ENCODE assay signal across 8 mouse cellular contexts in the genomic region with DNA sequence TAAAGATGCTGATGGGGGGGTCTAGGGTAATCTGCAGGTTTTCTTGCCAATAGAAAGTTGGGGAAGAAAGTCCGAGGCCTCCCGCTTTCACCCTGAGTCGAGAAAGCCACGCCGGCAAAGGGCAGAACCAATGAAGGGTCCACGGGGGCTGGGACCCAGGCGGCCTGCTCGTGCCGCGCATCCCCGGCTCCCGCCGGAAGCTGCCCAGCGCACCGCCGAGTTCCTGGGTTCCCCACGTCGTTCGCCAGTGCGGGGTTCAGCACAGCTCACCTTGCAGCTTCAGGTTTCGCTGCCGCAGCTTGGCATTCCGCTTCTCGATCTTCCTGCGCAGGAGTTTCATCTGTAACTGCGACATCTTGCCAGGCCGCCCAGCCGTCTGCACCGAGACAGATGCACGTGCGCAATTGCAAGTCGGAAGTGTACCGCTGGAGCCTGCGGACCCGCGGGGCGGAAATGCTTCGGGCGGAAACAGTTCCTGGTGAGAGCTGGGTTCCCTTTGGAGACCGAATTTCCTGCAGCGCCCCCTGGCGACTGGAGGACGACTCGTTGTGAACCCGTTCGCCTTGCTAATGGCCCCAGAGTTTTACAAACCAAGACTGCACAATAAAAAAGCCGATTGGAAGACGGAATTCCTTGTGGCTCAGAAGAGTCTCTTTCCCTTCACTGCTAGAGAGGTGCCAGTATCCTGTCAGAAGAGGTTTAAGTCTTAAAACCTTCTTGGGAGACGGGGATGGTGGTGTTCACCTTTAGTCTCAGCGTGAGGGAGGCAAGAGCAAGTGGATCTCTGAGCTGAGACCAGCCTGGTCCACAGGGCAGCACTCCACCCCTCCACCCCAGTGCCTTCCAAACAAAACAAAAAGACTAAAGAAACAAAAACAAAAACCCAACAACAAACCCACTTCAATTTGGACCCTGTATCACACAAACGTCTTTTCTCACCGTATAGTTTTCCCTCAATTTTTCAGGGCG. TPM values are rescaled to one million over a fixed set of nuclear protein-coding genes. Genes with fewer than 3 reads are reported as not detected.
DNase-seq lines count a peak whose midpoint lies in the region; ATAC-seq and TF ChIP-seq lines count a peak whose summit lies in the region.

Ddx18 (minus strand) TSS at position 469 of the 969 bp plus-strand sequence.

- no peak within 1 kb of the TSS for H3K27ac ChIP-seq in heart, embryonic 11.5 days (ENCODE audit: low read depth, low read length)
- H3K27ac ChIP-seq in kidney, embryonic 16.5 days (ENCODE audit: low read length): peak within 1 kb of the TSS; percentile 54; the same call in 1 of the 2 replicates
- no peak within 1 kb of the TSS; the same call in 1 of the 2 replicates for H3K27ac ChIP-seq in liver, adult 2 months (replicated peaks; ENCODE audit: insufficient read depth, low read depth, low read length)

- H3K36me3 ChIP-seq in C2C12 (ENCODE audit: control insufficient read depth, insufficient read depth): peaks cover 22% of the 10 kb centered on the region
- peaks cover 22% of the 10 kb centered on the region for H3K36me3 ChIP-seq in erythroblast, embryonic 14.5 days (ENCODE audit: control insufficient read depth)
- H3K36me3 ChIP-seq in heart, embryonic 11.5 days (ENCODE audit: control insufficient read depth, insufficient read depth, low read length): peaks cover 13% of the 10 kb centered on the region
- H3K36me3 ChIP-seq in kidney, embryonic 16.5 days (ENCODE audit: insufficient read depth, low read length): peaks cover 24% of the 10 kb centered on the region
- H3K36me3 ChIP-seq in liver, adult 2 months (ENCODE audit: control insufficient read depth, insufficient read depth, low read length): peaks cover 19% of the 10 kb centered on the region
- peaks cover 17% of the 10 kb centered on the region for H3K36me3 ChIP-seq in myocyte (ENCODE audit: control insufficient read depth, insufficient read depth)
- H3K36me3 ChIP-seq in splenic B cell, adult 2 months (ENCODE audit: control insufficient read depth, insufficient read depth, low read length, poor library complexity, severe bottlenecking): peaks cover 5% of the 10 kb centered on the region; the same call in 1 of the 2 replicates

- peak; percentile 30; the same call in 1 of the 2 replicates for TF ChIP-seq POLR2A in brain, embryonic 14.5 days (IDR thresholded peaks at IDR 0.05; ENCODE audit: borderline replicate concordance, extremely low read depth, insufficient read depth, insufficient read length, poor library complexity, severe bottlenecking)
- TF ChIP-seq POLR2A in liver, adult 2 months (IDR thresholded peaks at IDR 0.05; ENCODE audit: extremely low read depth, insufficient read depth, low read length): 0 out of 2 replicates have a peak, but pooled peaks have one; percentile 21
- TF ChIP-seq POLR2A in myocyte (IDR thresholded peaks at IDR 0.05; ENCODE audit: insufficient read length, low read depth): peak; percentile 68

- H3K9ac ChIP-seq in heart, embryonic 11.5 days (ENCODE audit: low read depth, low read length): peak within 1 kb of the TSS; percentile 85
- H3K9ac ChIP-seq in kidney, embryonic 16.5 days (replicated peaks; ENCODE audit: low read length): peak within 1 kb of the TSS; percentile 80
- peak within 1 kb of the TSS; percentile 70 for H3K9ac ChIP-seq in liver, adult 2 months (ENCODE audit: low read depth, low read length)

- H3K79me2 ChIP-seq in C2C12 (ENCODE audit: control insufficient read depth, insufficient read depth) (peaks cover 38% of the 10 kb centered on the region), myocyte (ENCODE audit: control insufficient read depth, insufficient read depth) (peaks cover 18% of the 10 kb centered on the region)
- no peaks in the 10 kb centered on the region; the same call in 1 of the 2 replicates for H3K79me2 ChIP-seq in liver, adult 2 months (ENCODE audit: control insufficient read depth, insufficient read depth, low read length)

- WGBS in heart, embryonic 11.5 days (ENCODE audit: insufficient replicate concordance): 7% methylated on average over 53 of the region's 53 CpGs
- 6% methylated on average over 53 of the region's 53 CpGs for WGBS in kidney, embryonic 16.5 days
- 7% methylated on average over 53 of the region's 53 CpGs for WGBS in liver, adult 2 months

- no peaks in the 10 kb centered on the region for H3K9me3 ChIP-seq in erythroblast, embryonic 14.5 days (ENCODE audit: control insufficient read depth, low read length)
- H3K9me3 ChIP-seq in heart, embryonic 11.5 days (replicated peaks; ENCODE audit: control insufficient read depth, low read length): no peaks in the 10 kb centered on the region
- H3K9me3 ChIP-seq in kidney, embryonic 16.5 days (ENCODE audit: low read length): no peaks in the 10 kb centered on the region

- ATAC-seq in heart, embryonic 11.5 days (replicated peaks; ENCODE audit: insufficient number of reproducible peaks, low FRiP score, low TSS enrichment): peak; percentile 93
- peak; percentile 98 for ATAC-seq in kidney, embryonic 16.5 days (ENCODE audit: low FRiP score, low TSS enrichment)

- TF ChIP-seq CTCF in C2C12 (IDR thresholded peaks at IDR 0.05; ENCODE audit: control insufficient read depth, insufficient read depth, insufficient read length): peak; percentile 84
- peak; percentile 92 for TF ChIP-seq CTCF in brain, embryonic 14.5 days (IDR thresholded peaks at IDR 0.05; ENCODE audit: borderline replicate concordance, extremely low read depth, insufficient read depth, insufficient read length)
- peak; percentile 88 for TF ChIP-seq CTCF in liver, adult 2 months (IDR thresholded peaks at IDR 0.05; ENCODE audit: low read depth, low read length)

- peaks cover 14% of the 10 kb centered on the region for H3K4me1 ChIP-seq in erythroblast, embryonic 14.5 days (ENCODE audit: control insufficient read depth)
- H3K4me1 ChIP-seq in heart, embryonic 11.5 days (ENCODE audit: control insufficient read depth, insufficient read depth, low read length): 0 out of 2 replicates have a peak, but pooled peaks cover 2% of the 10 kb centered on the region
- H3K4me1 ChIP-seq in kidney, embryonic 16.5 days (ENCODE audit: insufficient read depth, low read length): peaks cover 8% of the 10 kb centered on the region
- peaks cover 3% of the 10 kb centered on the region; the same call in 1 of the 2 replicates for H3K4me1 ChIP-seq in liver, adult 2 months (ENCODE audit: control insufficient read depth, insufficient read depth, low read length)

- H3K79me3 ChIP-seq in C2C12 (ENCODE audit: low read depth): peaks cover 28% of the 10 kb centered on the region

- H3K4me2 ChIP-seq in heart, embryonic 11.5 days: peak within 1 kb of the TSS; percentile 83
- peak within 1 kb of the TSS; percentile 79 for H3K4me2 ChIP-seq in kidney, embryonic 16.5 days (replicated peaks; ENCODE audit: low read depth, low read length)
- H3K4me2 ChIP-seq in myocyte (ENCODE audit: low read depth): peak within 1 kb of the TSS; percentile 86

- no peaks in the 10 kb centered on the region for H3K27me3 ChIP-seq in C2C12 (ENCODE audit: control insufficient read depth, insufficient read depth, insufficient read length)
- H3K27me3 ChIP-seq in erythroblast, embryonic 14.5 days (ENCODE audit: control insufficient read depth): no peaks in the 10 kb centered on the region
- H3K27me3 ChIP-seq in heart, embryonic 11.5 days (ENCODE audit: control insufficient read depth, insufficient read depth, low read length): no peaks in the 10 kb centered on the region
- H3K27me3 ChIP-seq in kidney, embryonic 16.5 days (ENCODE audit: insufficient read depth, low read length): no peaks in the 10 kb centered on the region
- H3K27me3 ChIP-seq in liver, adult 2 months (ENCODE audit: control insufficient read depth, insufficient read depth, low read length): no peaks in the 10 kb centered on the region
- no peaks in the 10 kb centered on the region for H3K27me3 ChIP-seq in myocyte (ENCODE audit: control insufficient read depth, insufficient read depth, insufficient read length)
- no peaks in the 10 kb centered on the region; the same call in 1 of the 2 replicates for H3K27me3 ChIP-seq in splenic B cell, adult 2 months (ENCODE audit: control insufficient read depth, insufficient read depth, low read length, poor library complexity, severe bottlenecking)

- peak; percentile 98 for DNase-seq in brain, embryonic 14.5 days (ENCODE audit: low read depth)
- DNase-seq in liver, adult 2 months (ENCODE audit: extremely low read depth, low read depth, low spot score): peak; percentile 86
- peak; percentile 96 for DNase-seq in splenic B cell, adult 2 months (ENCODE audit: low read depth, low spot score)

- H3ac ChIP-seq in C2C12 (ENCODE audit: control insufficient read depth, insufficient read length, low read depth): peak within 1 kb of the TSS; percentile 99
- peak within 1 kb of the TSS; percentile 21 for H3ac ChIP-seq in myocyte (ENCODE audit: control insufficient read depth, insufficient read length)

- peak within 1 kb of the TSS; percentile 76 for H3K4me3 ChIP-seq in C2C12 (ENCODE audit: insufficient read depth, poor library complexity, severe bottlenecking)
- H3K4me3 ChIP-seq in erythroblast, embryonic 14.5 days (replicated peaks): peak within 1 kb of the TSS; percentile 93
- peak within 1 kb of the TSS; percentile 81 for H3K4me3 ChIP-seq in heart, embryonic 11.5 days (ENCODE audit: low read depth, low read length)
- H3K4me3 ChIP-seq in kidney, embryonic 16.5 days (ENCODE audit: low read length): peak within 1 kb of the TSS; percentile 91
- peak within 1 kb of the TSS; percentile 79 for H3K4me3 ChIP-seq in liver, adult 2 months (ENCODE audit: insufficient read depth, low read depth, low read length)
- peak within 1 kb of the TSS; percentile 66 for H3K4me3 ChIP-seq in myocyte

TF ChIP-seq in C2C12, 6 proteins besides CTCF, POLR2A, EP300 and RAD21:
- peak; percentile 94 for TF ChIP-seq MAX (IDR thresholded peaks at IDR 0.05)
- TF ChIP-seq USF1 (IDR thresholded peaks at IDR 0.05; ENCODE audit: low read depth): peak; percentile 14
- TF ChIP-seq MYOD1 (IDR thresholded peaks at IDR 0.05; ENCODE audit: control insufficient read depth, insufficient read length, low read depth): no peak
TF ChIP-seq in C2C12: peak in this region for 2.

TF ChIP-seq in myocyte, 11 proteins besides CTCF, POLR2A, EP300 and RAD21 (continues in another document):
- TF ChIP-seq MAX (IDR thresholded peaks at IDR 0.05; ENCODE audit: low read depth): peak; percentile 90
- TF ChIP-seq REST (IDR thresholded peaks at IDR 0.05; ENCODE audit: insufficient read depth, insufficient read length): no peak
- TF ChIP-seq SRF (IDR thresholded peaks at IDR 0.05; ENCODE audit: control insufficient read depth, insufficient read length, low read depth): no peak
- TF ChIP-seq USF1 (IDR thresholded peaks at IDR 0.05; ENCODE audit: low read depth): peak; percentile 7
- no peak for TF ChIP-seq E2F4 (IDR thresholded peaks at IDR 0.05; ENCODE audit: insufficient read depth)

RNA-seq across cellular contexts. Expression of gene Ddx18, which starts in this region (rescaled TPM):
- polyA plus RNA-seq in C2C12 (2012; fragmentation: generic; extraction: Trizol): 57.7 TPM
- polyA plus RNA-seq in brain, embryonic 14.5 days (2012; rRNA removed): 54.0 and 59.4 TPM in 2 replicates
- polyA plus RNA-seq in erythroblast, embryonic 14.5 days (2012): 1.1 and 1.3 TPM in 2 replicates
- 41.3 and 48.4 TPM in 2 replicates for polyA plus RNA-seq in heart, embryonic 11.5 days (2014; fragmentation: Nextera tagmentation; extraction: Ambion mirVana)
- 55.9 and 65.9 TPM in 2 replicates for polyA plus RNA-seq in kidney, embryonic 16.5 days (2015; fragmentation: Nextera tagmentation; extraction: Ambion mirVana)
- 11.9 and 13.6 TPM in 2 replicates for total RNA-seq in liver, adult 2 months (2014; rRNA removed)
- 14.5 and 18.2 TPM in 2 replicates for polyA plus RNA-seq in liver, adult 2 months (2012; rRNA removed)
- polyA plus RNA-seq in myocyte (2012; fragmentation: generic; extraction: Trizol): 31.3 TPM
